Mouse (Mus musculus) embryonic facial prominence, embryonic 14.5 days (tissue): ENCODE results near the gene Cyp4a32. TPM values are rescaled to one million over a fixed set of nuclear protein-coding genes. Genes with fewer than 3 reads are reported as not detected.
"Not testable (repeated sequence)": the region's sequence is repeated elsewhere in the genome, so short reads cannot be mapped to it uniquely, and the experiment has no call there.

Experiments
- ATAC-seq: fragments of 200-750 bp; cut with Nextera tagmentation; 2 replicates; pipeline ENCODE4 v1.8.0; 2017; ENCODE audit warnings: low read depth, moderate number of reproducible peaks, moderate TSS enrichment
- DNase-seq: peaks from one replicate; pipeline ENCODE4 v3.0.0-alpha.2; 2015; ENCODE audit warnings: low spot score
- H3K27ac ChIP-seq: fragments of 300-500 bp; sonication (generic); replicated peaks from 2 replicates; pipeline ENCODE4 v1.5.1; 2014; ENCODE audit warnings: low read depth, mild to moderate bottlenecking, low read length, moderate library complexity
- H3K27me3 ChIP-seq: fragments of 300-500 bp; sonication (generic); replicated peaks from 2 replicates; pipeline ENCODE4 v1.6.1; 2014; ENCODE audit warnings: low read length; ENCODE audit not compliant: control insufficient read depth, insufficient read depth
- H3K36me3 ChIP-seq: fragments of 300-500 bp; sonication (generic); 2 replicates; pipeline ENCODE4 v1.6.1; 2014; ENCODE audit warnings: low read length, mixed read lengths; ENCODE audit not compliant: control insufficient read depth, insufficient read depth
- H3K4me1 ChIP-seq: fragments of 300-500 bp; sonication (generic); 2 replicates; pipeline ENCODE4 v1.6.1; 2014; ENCODE audit warnings: antibody characterized with exemption, low read length; ENCODE audit not compliant: control insufficient read depth, insufficient read depth
- H3K4me2 ChIP-seq: fragments of 300-500 bp; sonication (generic); 2 replicates; pipeline ENCODE4 v1.6.1; 2014; ENCODE audit warnings: low read depth, mild to moderate bottlenecking, low read length, moderate library complexity, mixed read lengths
- H3K4me3 ChIP-seq: fragments of 300-500 bp; sonication (generic); 2 replicates; pipeline ENCODE4 v1.5.1; 2014; ENCODE audit warnings: low read depth, mild to moderate bottlenecking, low read length
- H3K9ac ChIP-seq: fragments of 300-500 bp; sonication (generic); 2 replicates; pipeline ENCODE4 v1.6.1; 2014; ENCODE audit warnings: low read depth, mild to moderate bottlenecking, low read length, moderate library complexity, mixed read lengths
- H3K9me3 ChIP-seq: fragments of 300-500 bp; sonication (generic); 2 replicates; pipeline ENCODE4 v1.6.1; 2016; ENCODE audit warnings: low read length; ENCODE audit not compliant: control insufficient read depth
- WGBS: fragments of 180-500 bp; shearing (Covaris S2); extraction: QIAGEN DNeasy Blood & Tissue Kit; methylation state at CpG from one replicate; pipeline ENCODE4 v1.1.7; 2014; 5-methylcytosine and 5-hydroxymethylcytosine counted together
- polyA plus RNA-seq: library from polyadenylated mRNA; unstranded; fragments of >200 nt; fragmentation: Nextera tagmentation; extraction: Ambion mirVana; gene quantifications from 2 replicates; pipeline ENCODE4 v1.2.1, GENCODE M21; 2014

The Cyp4a32 gene
- polyA plus RNA-seq, 1 experiment from 2014 or later, result not detected

- H3K4me3 ChIP-seq, result no peak overlapping the region
- no peaks in the 10 kb centered on the region for H3K27me3 ChIP-seq
- no peak overlapping the region for H3K9ac ChIP-seq
- no peaks in the 10 kb centered on the region for H3K36me3 ChIP-seq
- ATAC-seq, result no peak
- H3K27ac ChIP-seq, result no peak overlapping the region
- no peaks in the 10 kb centered on the region for H3K4me1 ChIP-seq
- no peak overlapping the region for H3K4me2 ChIP-seq
- H3K9me3 ChIP-seq, result no peaks in the 10 kb centered on the region
- no peak for DNase-seq
- 81% methylated on average over 2 of the region's 2 CpGs for WGBS
These were observed 48.0 kb downstream of the Cyp4a32 start for GRCm38 (mm10) chr4:115648752-115649151.

- Histone ChIP-seq H3K27ac (no peak overlapping the region), H3K27me3 (no peaks in the 10 kb centered on the region), H3K9ac (no peak overlapping the region), H3K9me3 (no peaks in the 10 kb centered on the region), H3K36me3 (no peaks in the 10 kb centered on the region), H3K4me1 (no peaks in the 10 kb centered on the region), H3K4me3 (no peak overlapping the region), H3K4me2 (no peak overlapping the region)
- ATAC-seq (no peak), DNase-seq (no peak)
These were observed 48.6 kb downstream of the Cyp4a32 start for GRCm38 (mm10) chr4:115649344-115649743.

GRCm38 (mm10) chr4:115650866-115651265 is 50.1 kb downstream of the Cyp4a32 start:
- H3K9me3 ChIP-seq, result no peaks in the 10 kb centered on the region
- no peak overlapping the region for H3K9ac ChIP-seq
- no peak overlapping the region for H3K4me2 ChIP-seq
- WGBS, result 71% methylated on average over 5 of the region's 5 CpGs
- no peak overlapping the region for H3K27ac ChIP-seq
- H3K4me1 ChIP-seq, result no peaks in the 10 kb centered on the region
- ATAC-seq (no peak), DNase-seq (no peak)
- H3K36me3 ChIP-seq, result no peaks in the 10 kb centered on the region
- no peak overlapping the region for H3K4me3 ChIP-seq
- no peaks in the 10 kb centered on the region for H3K27me3 ChIP-seq

GRCm38 (mm10) chr4:115655841-115656534 is 55.2 kb downstream of the Cyp4a32 start:
- not testable (repeated sequence) for H3K9me3 ChIP-seq
- 90% methylated on average over 7 of the region's 7 CpGs for WGBS

GRCm38 (mm10) chr4:115656535-115656922 is 55.8 kb downstream of the Cyp4a32 start:
- H3K27ac ChIP-seq, H3K36me3 ChIP-seq, DNase-seq, H3K4me3 ChIP-seq, H3K4me2 ChIP-seq, H3K4me1 ChIP-seq, ATAC-seq, H3K9me3 ChIP-seq, H3K9ac ChIP-seq, H3K27me3 ChIP-seq: not testable (repeated sequence)
- 89% methylated on average over 1 of the region's 1 CpGs for WGBS

More at GRCm38 (mm10) chr4:115655841-115656534, 55.2 kb downstream of the Cyp4a32 start:
- H3K36me3 ChIP-seq, DNase-seq, ATAC-seq, H3K27me3 ChIP-seq, H3K4me3 ChIP-seq, H3K27ac ChIP-seq, H3K9ac ChIP-seq, H3K4me2 ChIP-seq, H3K4me1 ChIP-seq: not testable (repeated sequence)

DNA sequence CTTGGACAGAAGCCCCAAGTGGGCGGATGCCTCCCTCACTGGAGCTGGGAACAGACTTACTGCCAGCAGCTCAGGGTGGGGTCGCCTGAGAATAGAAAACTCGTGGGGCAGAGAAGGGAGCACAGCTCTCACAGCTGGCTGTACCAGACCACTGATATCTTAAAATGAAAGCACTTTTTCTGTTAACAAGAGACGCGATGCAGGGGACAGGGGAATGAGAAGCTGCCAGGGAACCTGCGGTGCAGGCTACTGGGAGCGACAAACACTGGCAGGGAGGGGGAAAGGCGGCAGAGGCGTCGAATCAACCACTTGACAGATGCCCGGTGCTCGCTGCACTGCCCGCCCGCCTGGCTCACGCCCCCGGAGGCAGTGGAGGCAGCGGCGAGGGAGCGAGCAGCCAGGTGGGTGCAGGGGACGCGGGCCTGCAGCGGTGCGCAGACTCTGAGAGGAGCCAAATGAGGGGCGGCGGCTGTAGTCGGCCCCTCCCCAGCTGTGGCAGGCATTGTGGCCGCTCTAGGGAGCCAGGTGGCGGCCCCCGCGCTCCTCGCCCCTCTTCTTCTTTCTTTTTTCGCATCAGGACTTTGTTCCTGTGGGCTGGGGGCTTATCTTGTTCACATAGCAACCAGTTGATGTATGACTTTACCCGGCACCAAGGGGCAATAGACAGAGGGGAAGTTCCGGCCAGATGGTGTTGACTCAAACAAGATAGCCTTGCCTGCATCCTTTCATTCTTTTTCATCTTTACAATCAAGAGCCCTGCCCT is 56.5 kb downstream of the Cyp4a32 start:
- H3K27me3 ChIP-seq, result peaks cover 3% of the 10 kb centered on the region; the same call in 1 of the 2 replicates
- 3% methylated on average over 17 of the region's 34 CpGs for WGBS
- H3K4me2 ChIP-seq, result peak overlapping the region; percentile 81
- DNase-seq (peak; percentile 4), ATAC-seq (no peak)
- no peaks in the 10 kb centered on the region for H3K36me3 ChIP-seq
- peak overlapping the region; percentile 41 for H3K4me3 ChIP-seq
- H3K4me1 ChIP-seq, result no peaks in the 10 kb centered on the region
- no peaks in the 10 kb centered on the region for H3K9me3 ChIP-seq
- H3K27ac ChIP-seq, result no peak overlapping the region
- peak overlapping the region; percentile 57 for H3K9ac ChIP-seq

- ATAC-seq, result no peak
- no peak for DNase-seq
- H3K27me3 ChIP-seq, result peaks cover 3% of the 10 kb centered on the region; the same call in 1 of the 2 replicates
- no peak overlapping the region for H3K27ac ChIP-seq
- H3K4me1 ChIP-seq, result no peaks in the 10 kb centered on the region
- no peak overlapping the region for H3K4me3 ChIP-seq
- peak overlapping the region; percentile 81; the same call in 1 of the 2 replicates for H3K4me2 ChIP-seq
- no peak overlapping the region for H3K9ac ChIP-seq
- no peaks in the 10 kb centered on the region for H3K36me3 ChIP-seq
- no peaks in the 10 kb centered on the region for H3K9me3 ChIP-seq
These were observed 57.1 kb downstream of the Cyp4a32 start for GRCm38 (mm10) chr4:115657867-115658249.

GRCm38 (mm10) chr4:115659190-115659589 is 58.4 kb downstream of the Cyp4a32 start:
- H3K9ac ChIP-seq, result no peak overlapping the region
- no peaks in the 10 kb centered on the region for H3K4me1 ChIP-seq
- H3K27me3 ChIP-seq, result peaks cover 3% of the 10 kb centered on the region; the same call in 1 of the 2 replicates
- H3K36me3 ChIP-seq, result no peaks in the 10 kb centered on the region
- H3K4me3 ChIP-seq, result no peak overlapping the region
- no peak for ATAC-seq
- H3K4me2 ChIP-seq, result no peak overlapping the region
- no peak overlapping the region for H3K27ac ChIP-seq
- no peak for DNase-seq
- no peaks in the 10 kb centered on the region for H3K9me3 ChIP-seq
